Mouse (Mus musculus) MEL (cell line): ENCODE measurements around the gene Dkk3. TPM values are rescaled to one million over a fixed set of nuclear protein-coding genes. Genes with fewer than 3 reads are reported as not detected.

Experiments used
- DNase-seq: peaks from one replicate; pipeline ENCODE4 v3.0.0; 2011; ENCODE audit warnings: low read depth, low spot score
- H3K27ac ChIP-seq: 2 replicates; pipeline ENCODE4 v1.5.1; 2012; ENCODE audit warnings: low read depth, mild to moderate bottlenecking, control low read depth, low read length, moderate library complexity; ENCODE audit not compliant: control insufficient read depth
- H3K27me3 ChIP-seq, 2 experiments: fragments of 150-350 bp in 1 of 2; sonication (generic) in 1 of 2; 2 replicates each; pipeline ENCODE4 v1.6.1; 2012; ENCODE audit warnings: low read length in 2 of 2, mild to moderate bottlenecking in 2 of 2, improper control_type of control experiment in 1 of 2, moderate library complexity in 1 of 2; ENCODE audit not compliant: insufficient read depth in 2 of 2, control insufficient read depth in 1 of 2
- H3K36me3 ChIP-seq, 2 experiments: 2 replicates each; pipeline ENCODE4 v1.6.1; 2012 to 2014; ENCODE audit warnings: low read length in 2 of 2, improper control_type of control experiment in 1 of 2, inconsistent platforms in 1 of 2, mild to moderate bottlenecking in 1 of 2; ENCODE audit not compliant: insufficient read depth in 2 of 2, control insufficient read depth in 1 of 2
- H3K4me1 ChIP-seq, 2 experiments: fragments of 150-350 bp in 1 of 2; sonication (generic) in 1 of 2; 2 replicates each; pipeline ENCODE4 v1.6.1; 2012; ENCODE audit warnings: low read length in 2 of 2, improper control_type of control experiment in 1 of 2, mild to moderate bottlenecking in 1 of 2; ENCODE audit not compliant: insufficient read depth in 2 of 2, control insufficient read depth in 1 of 2
- H3K4me3 ChIP-seq, 2 experiments: fragments of 150-350 bp in 1 of 2; sonication (generic) in 1 of 2; 2 replicates each; pipeline ENCODE4 v1.5.1; 2012; ENCODE audit warnings: low read depth in 2 of 2, low read length in 2 of 2, mild to moderate bottlenecking in 2 of 2, moderate library complexity in 2 of 2, control low read depth in 1 of 2, improper control_type of control experiment in 1 of 2; ENCODE audit not compliant: control insufficient read depth in 1 of 2, insufficient read depth in 1 of 2
- H3K79me2 ChIP-seq: 2 replicates; pipeline ENCODE4 v1.6.1; 2012; ENCODE audit warnings: mild to moderate bottlenecking, low read length, moderate library complexity; ENCODE audit not compliant: control insufficient read depth, poor library complexity, insufficient read depth
- H3K9ac ChIP-seq: 2 replicates; pipeline ENCODE4 v1.6.1; 2012; ENCODE audit warnings: low read depth, mild to moderate bottlenecking, control low read depth, low read length, moderate library complexity; ENCODE audit not compliant: control insufficient read depth, poor library complexity, severe bottlenecking
- H3K9me3 ChIP-seq: fragments of 150-350 bp; sonication (generic); replicated peaks from 2 replicates; pipeline ENCODE4 v1.6.1; 2012; ENCODE audit warnings: mild to moderate bottlenecking, low read length, improper control_type of control experiment, moderate library complexity; ENCODE audit not compliant: insufficient read depth
- CHD1 ChIP-seq: IDR thresholded peaks from 2 replicates; pipeline ENCODE4 v1.6.1; 2012; ENCODE audit warnings: low read depth, mild to moderate bottlenecking, inconsistent platforms, low read length, improper control_type of control experiment
- CHD2 ChIP-seq: IDR thresholded peaks from 2 replicates; pipeline ENCODE4 v1.6.1; 2011; ENCODE audit warnings: low read length, improper control_type of control experiment
- ETS1 ChIP-seq: IDR thresholded peaks from 2 replicates; pipeline ENCODE4 v1.6.1; 2012; ENCODE audit warnings: low read depth, mild to moderate bottlenecking, inconsistent platforms, low read length, improper control_type of control experiment, moderate library complexity
- GATA1 ChIP-seq: IDR thresholded peaks from 2 replicates; pipeline ENCODE4 v1.6.1; 2011; ENCODE audit warnings: low read depth, low read length, improper control_type of control experiment
- HCFC1 ChIP-seq: IDR thresholded peaks from 2 replicates; pipeline ENCODE4 v1.6.1; 2012; ENCODE audit warnings: low read depth, mild to moderate bottlenecking, inconsistent platforms, low read length, improper control_type of control experiment, moderate library complexity
- KAT2A ChIP-seq: conservative IDR thresholded peaks from 2 replicates; pipeline ENCODE4 v1.6.1; 2012; ENCODE audit warnings: low read depth, low read length, improper control_type of control experiment, inconsistent platforms
- NRF1 ChIP-seq: IDR thresholded peaks from 2 replicates; pipeline ENCODE4 v1.6.1; 2014; ENCODE audit warnings: low read depth, mild to moderate bottlenecking, inconsistent platforms, low read length, improper control_type of control experiment, moderate library complexity; ENCODE audit not compliant: poor library complexity, insufficient read depth, severe bottlenecking
- RAD21 ChIP-seq: IDR thresholded peaks from 2 replicates; pipeline ENCODE4 v1.6.1; 2011; ENCODE audit warnings: mild to moderate bottlenecking, low read depth, low read length, improper control_type of control experiment
- SIN3A ChIP-seq: IDR thresholded peaks from 2 replicates; pipeline ENCODE4 v1.6.1; 2012; ENCODE audit warnings: low read length, improper control_type of control experiment, inconsistent platforms
- SMC3 ChIP-seq: IDR thresholded peaks from 2 replicates; pipeline ENCODE4 v1.6.1; 2011; ENCODE audit warnings: low read depth, low read length, improper control_type of control experiment
- TCF12 ChIP-seq: IDR thresholded peaks from 2 replicates; pipeline ENCODE4 v1.6.1; 2014; ENCODE audit warnings: low read depth, mild to moderate bottlenecking, inconsistent platforms, low read length, improper control_type of control experiment, moderate library complexity
- UBTF ChIP-seq: IDR thresholded peaks from 2 replicates; pipeline ENCODE4 v1.6.1; 2012; ENCODE audit warnings: low read depth, mild to moderate bottlenecking, inconsistent platforms, low read length, improper control_type of control experiment, moderate library complexity, borderline replicate concordance; ENCODE audit not compliant: insufficient read depth
- USF1 ChIP-seq: IDR thresholded peaks from 2 replicates; pipeline ENCODE4 v1.6.1; 2014; ENCODE audit warnings: low read depth, mild to moderate bottlenecking, inconsistent platforms, low read length, improper control_type of control experiment, moderate library complexity
- USF2 ChIP-seq, 2 experiments: IDR thresholded peaks; 2 replicates each; pipeline ENCODE4 v1.6.1; 2011 to 2012; ENCODE audit warnings: improper control_type of control experiment in 2 of 2, low read length in 2 of 2, borderline replicate concordance in 1 of 2, inconsistent platforms in 1 of 2, low read depth in 1 of 2, mild to moderate bottlenecking in 1 of 2; ENCODE audit not compliant: insufficient read depth in 1 of 2
- ZKSCAN1 ChIP-seq: IDR thresholded peaks from 2 replicates; pipeline ENCODE4 v1.6.1; 2012; ENCODE audit warnings: low read depth, mild to moderate bottlenecking, inconsistent platforms, low read length, improper control_type of control experiment, moderate library complexity
- ZNF384 ChIP-seq: IDR thresholded peaks from 2 replicates; pipeline ENCODE4 v1.6.1; 2012; ENCODE audit warnings: low read depth, mild to moderate bottlenecking, inconsistent platforms, low read length, improper control_type of control experiment
- polyA plus RNA-seq, 2 experiments: library from polyadenylated mRNA; stranded (reverse) in 1 of 2; unstranded in 1 of 2; fragments of >175 nt in 1 of 2; fragments of >200 nt in 1 of 2; gene quantifications; 2 replicates each; pipeline versions ENCODE4 v1.2.1 to v1.2.4; 2012; ENCODE audit warnings: low replicate concordance in 2 of 2, low read depth in 1 of 2; ENCODE audit not compliant: insufficient read length in 2 of 2, insufficient read depth in 1 of 2, missing spikeins in 1 of 2
- total RNA-seq: library from RNA; depleted of rRNA; stranded (reverse); fragments of 300-350 nt; gene quantifications from 2 replicates; pipeline ENCODE4 v1.2.3, GENCODE M21; 2012

Dkk3 gene
- total and polyA plus RNA-seq, 3 experiments = not detected

GRCm38 (mm10) chr7:112192237-112192636 is 33.4 kb upstream of the Dkk3 start:
- H3K9ac ChIP-seq = no peak overlapping the region
- no peaks in the 10 kb centered on the region for H3K79me2 ChIP-seq
- no peak overlapping the region for H3K4me3 ChIP-seq
- no peaks in the 10 kb centered on the region for H3K9me3 ChIP-seq
- H3K4me1 ChIP-seq = no peaks in the 10 kb centered on the region
- no peak for DNase-seq
- H3K36me3 ChIP-seq = no peaks in the 10 kb centered on the region
- H3K27ac ChIP-seq = no peak overlapping the region
- H3K27me3 ChIP-seq = no peaks in the 10 kb centered on the region
- no peak for TF ChIP-seq TCF12
- TF ChIP-seq NRF1 = no peak
- TF ChIP-seq, all 39 proteins: peak for 0

DNA sequence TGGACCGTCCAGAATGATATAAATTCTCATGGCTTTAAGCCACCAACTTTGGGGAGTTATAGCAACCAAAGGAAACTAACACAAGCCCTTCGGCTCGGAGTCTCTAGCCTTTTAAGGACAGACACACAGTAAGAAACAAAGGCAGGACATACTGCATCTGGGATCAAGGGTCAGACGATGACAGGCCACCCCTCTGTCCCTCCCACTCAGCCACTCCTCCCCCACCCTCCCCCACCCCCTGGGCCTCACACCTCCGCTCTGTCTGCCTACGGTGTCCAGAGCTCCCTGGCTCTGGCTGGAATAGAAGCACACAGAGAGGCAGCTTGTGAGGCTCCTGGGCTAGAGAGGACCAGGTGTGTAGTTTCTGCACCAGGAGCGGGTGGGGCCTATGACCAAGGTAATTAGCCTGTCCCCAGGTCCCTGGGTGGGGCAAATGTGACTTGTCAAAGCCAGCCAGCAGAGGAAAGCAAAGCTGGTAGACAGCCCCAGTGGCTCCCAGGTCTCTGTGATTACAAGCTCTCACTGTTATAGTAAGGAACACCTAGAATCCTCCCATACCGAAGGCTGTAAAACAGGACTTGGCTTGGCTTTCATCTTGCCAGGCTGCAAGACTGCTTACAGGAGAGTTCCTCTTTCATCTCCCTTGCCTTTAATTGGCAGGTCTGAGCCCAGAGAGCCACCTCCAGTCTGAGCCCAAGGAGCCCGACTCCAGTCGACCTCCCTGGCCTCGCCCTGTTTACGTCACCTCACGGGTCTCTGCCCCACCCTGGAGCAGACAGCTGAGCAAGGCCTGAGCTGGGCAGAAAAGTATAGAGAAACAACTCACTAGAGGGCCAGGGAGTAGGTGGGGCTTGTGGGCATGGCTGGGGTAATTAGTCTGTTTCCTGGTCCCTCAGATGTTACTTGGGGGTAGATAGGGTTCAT is 28.9 kb upstream of the Dkk3 start:
- H3K4me3 ChIP-seq = no peak overlapping the region
- H3K27ac ChIP-seq = no peak overlapping the region
- no peak overlapping the region for H3K9ac ChIP-seq
- no peaks in the 10 kb centered on the region for H3K4me1 ChIP-seq
- no peak for DNase-seq
- no peaks in the 10 kb centered on the region for H3K36me3 ChIP-seq
- TF ChIP-seq USF1 (no peak), CHD2 (no peak), ZNF384 (no peak), ZKSCAN1 (no peak), USF2 (IDR thresholded peaks at IDR 0.05; ENCODE audit: borderline replicate concordance in 1 of 2, insufficient read depth in 1 of 2, low read depth in 1 of 2, low read length in 2 of 2) (no peak), UBTF (no peak), RAD21 (no peak), HCFC1 (no peak), GATA1 (no peak), SIN3A (no peak), SMC3 (no peak), CHD1 (no peak), KAT2A (no peak), ETS1 (no peak)
- H3K27me3 ChIP-seq = no peaks in the 10 kb centered on the region
- H3K9me3 ChIP-seq = no peaks in the 10 kb centered on the region
- no peaks in the 10 kb centered on the region for H3K79me2 ChIP-seq
